Mouse (Mus musculus): ENCODE results near the gene Ephb4. TPM values are rescaled to one million over a fixed set of nuclear protein-coding genes. Genes with fewer than 3 reads are reported as not detected.

The Ephb4 gene
- polyA plus RNA-seq (2012; ENCODE audit: low replicate concordance) = 0.77 and 1.5 TPM in 2 replicates

GRCm38 (mm10) chr5:137349384-137350204, at the start of gene Ephb4:
Gene Ephb4, plus strand, starts transcription at chr5:137350109.

GRCm38 (mm10) chr5:137307071-137307912, 42.6 kb upstream of the Ephb4 start, which contains the start of gene Srrt:
Gene Srrt, minus strand, starts transcription at chr5:137307674.

GRCm38 (mm10) chr5:137314193-137315083, 35.5 kb upstream of the Ephb4 start, which contains the start of gene Trip6:
Gene Trip6, minus strand, starts transcription at chr5:137314404.

GRCm38 (mm10) chr5:137333512-137334174, 16.3 kb upstream of the Ephb4 start, which contains the start of gene Slc12a9:
Gene Slc12a9, minus strand, starts transcription at chr5:137333597.

Other genes with a start within 250 kb of the Ephb4 start
- gene Trim56, start 233.9 kb upstream of the Ephb4 start, polyA plus RNA-seq (2012; ENCODE audit: low replicate concordance) = 24.2 and 63.5 TPM in 2 replicates
- not detected in 2 replicates for gene Muc3, start 200.8 kb upstream of the Ephb4 start, polyA plus RNA-seq (2012; ENCODE audit: low replicate concordance)
- gene Muc3a, start 137.7 kb upstream of the Ephb4 start, polyA plus RNA-seq (2012; ENCODE audit: low replicate concordance) = 0.75 and 1.0 TPM in 2 replicates
- gene Ache, start 62.6 kb upstream of the Ephb4 start, polyA plus RNA-seq (2012; ENCODE audit: low replicate concordance) = 3.0 and 24.8 TPM in 2 replicates
- gene Ufsp1, start 55.5 kb upstream of the Ephb4 start, polyA plus RNA-seq (2012; ENCODE audit: low replicate concordance) = 3.3 and 10.5 TPM in 2 replicates
- gene Srrt, start 42.4 kb upstream of the Ephb4 start, polyA plus RNA-seq (2012; ENCODE audit: low replicate concordance) = 292 and 329 TPM in 2 replicates
- 8.5 and 16.7 TPM in 2 replicates for gene Trip6, start 35.7 kb upstream of the Ephb4 start, polyA plus RNA-seq (2012; ENCODE audit: low replicate concordance)
- 19.9 and 21.4 TPM in 2 replicates for gene Slc12a9, start 16.5 kb upstream of the Ephb4 start, polyA plus RNA-seq (2012; ENCODE audit: low replicate concordance)
- 0.27 and 1.3 TPM in 2 replicates for gene Zan, start 127.0 kb downstream of the Ephb4 start, polyA plus RNA-seq (2012; ENCODE audit: low replicate concordance)
- gene Pop7, start 152.4 kb downstream of the Ephb4 start, polyA plus RNA-seq (2012; ENCODE audit: low replicate concordance) = 22.2 and 55.1 TPM in 2 replicates
- gene Gigyf1, start 168.4 kb downstream of the Ephb4 start, polyA plus RNA-seq (2012; ENCODE audit: low replicate concordance) = 93.0 and 157 TPM in 2 replicates
- gene Epo, start 183.1 kb downstream of the Ephb4 start, polyA plus RNA-seq (2012; ENCODE audit: low replicate concordance) = not detected in 2 replicates
- 466 and 724 TPM in 2 replicates for gene Gnb2, start 183.4 kb downstream of the Ephb4 start, polyA plus RNA-seq (2012; ENCODE audit: low replicate concordance)
- gene Actl6b, start 203.4 kb downstream of the Ephb4 start, polyA plus RNA-seq (2012; ENCODE audit: low replicate concordance) = not detected in 2 replicates
- gene Tfr2, start 219.7 kb downstream of the Ephb4 start, polyA plus RNA-seq (2012; ENCODE audit: low replicate concordance) = 2.0 and 13.3 TPM in 2 replicates